Mouse (Mus musculus) WW6 (cell line): Measurements from ENCODE around the gene Kcnj6.

ENCODE experiments used
- DNase-seq: peaks from one replicate; pipeline ENCODE4 v3.0.0-alpha.2; 2013; ENCODE audit warnings: low read depth, low spot score

The Kcnj6 gene

DNA sequence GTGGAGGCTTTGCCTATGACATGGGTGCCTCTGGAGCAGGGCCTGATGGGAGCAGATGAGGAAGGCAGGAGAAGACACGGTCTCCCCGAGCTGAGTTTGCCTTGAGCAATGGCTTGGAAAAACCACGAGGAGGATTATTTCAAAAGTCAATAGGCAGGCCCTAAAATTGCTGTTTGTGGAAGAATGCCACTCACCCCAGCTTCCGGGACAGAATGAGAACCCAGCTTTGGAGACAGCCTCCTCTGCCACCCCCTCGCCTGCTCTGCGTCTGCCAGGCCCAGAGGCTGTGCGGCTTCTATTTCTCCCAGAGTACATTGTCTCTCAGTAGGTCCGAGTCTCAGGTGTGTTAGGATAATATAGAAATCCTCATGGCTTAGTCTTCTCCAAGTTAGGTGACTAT is 64.8 kb downstream of the Kcnj6 start:
- no peak for DNase-seq

DNA sequence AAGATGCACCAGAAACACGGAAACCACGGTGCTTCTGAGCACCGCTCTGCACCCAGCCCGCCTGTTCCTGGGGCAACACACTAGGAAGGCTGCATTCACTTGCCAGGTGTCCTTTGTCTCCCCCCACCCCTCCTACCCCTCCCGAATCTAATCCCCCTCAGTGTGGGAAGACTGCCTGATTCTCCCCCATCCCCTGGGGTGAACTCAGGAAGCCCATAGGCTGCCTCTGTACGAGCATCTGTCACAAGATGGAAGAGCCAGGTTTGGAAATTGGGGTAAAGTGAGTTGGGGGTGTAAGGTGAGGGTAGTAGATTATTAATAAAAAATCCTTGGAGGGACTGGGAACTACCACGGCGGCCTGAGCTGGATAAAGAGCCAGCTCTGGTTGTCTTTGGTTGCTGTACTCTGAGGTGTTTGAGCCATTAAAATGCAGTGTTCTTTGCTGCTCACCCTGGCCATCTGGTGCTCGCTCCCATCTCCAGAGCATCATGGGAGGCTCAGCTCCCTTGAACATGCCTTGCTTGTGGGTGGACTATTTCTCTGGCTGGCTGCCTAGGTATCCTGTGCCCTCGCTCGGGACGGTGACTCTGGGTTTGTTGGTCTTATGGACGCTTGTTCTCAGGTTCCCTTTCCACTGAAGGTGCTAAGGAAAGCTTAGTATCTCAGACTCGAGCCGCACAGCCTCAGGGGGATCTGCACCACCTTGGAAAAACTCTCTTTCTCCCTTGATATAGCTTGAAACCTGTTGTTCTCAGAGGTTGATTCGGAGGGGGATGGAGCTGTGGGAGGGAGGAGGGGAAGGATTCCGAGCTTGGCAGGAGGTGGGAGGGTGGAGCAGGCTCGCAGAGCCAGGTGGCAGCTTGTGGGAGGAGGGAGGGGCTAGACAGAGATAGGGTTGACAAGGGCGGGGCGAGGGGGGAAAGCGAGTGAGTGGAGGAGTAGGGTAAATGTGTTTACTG is 65.9 kb downstream of the Kcnj6 start:
- DNase-seq, result no peak

- DNase-seq, result no peak
Measured at GRCm38 (mm10) chr16:94925364-94925763, 72.1 kb downstream of the Kcnj6 start.

- no peak for DNase-seq
Measured at GRCm38 (mm10) chr16:94919177-94919576, 78.3 kb downstream of the Kcnj6 start.

DNA sequence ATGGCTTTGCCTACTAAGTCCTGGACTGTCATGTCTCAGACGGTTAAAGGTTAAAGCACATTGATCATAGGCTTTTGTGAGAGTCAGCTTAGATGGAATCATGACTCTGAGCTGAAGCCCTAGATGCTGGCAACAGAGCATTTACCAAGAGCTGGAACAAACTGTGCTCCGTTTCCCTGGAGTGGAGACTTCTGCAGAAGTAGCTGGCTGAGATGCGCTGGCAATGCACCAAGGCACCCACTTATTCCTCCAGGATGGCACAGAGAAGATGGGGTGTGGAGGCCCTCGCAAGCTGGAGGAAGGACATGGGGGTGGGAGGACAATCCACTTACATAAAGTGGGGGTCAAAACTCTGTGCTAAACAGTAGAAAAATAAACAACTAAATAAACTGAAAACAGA is 91.5 kb downstream of the Kcnj6 start:
- DNase-seq, result no peak

DNA sequence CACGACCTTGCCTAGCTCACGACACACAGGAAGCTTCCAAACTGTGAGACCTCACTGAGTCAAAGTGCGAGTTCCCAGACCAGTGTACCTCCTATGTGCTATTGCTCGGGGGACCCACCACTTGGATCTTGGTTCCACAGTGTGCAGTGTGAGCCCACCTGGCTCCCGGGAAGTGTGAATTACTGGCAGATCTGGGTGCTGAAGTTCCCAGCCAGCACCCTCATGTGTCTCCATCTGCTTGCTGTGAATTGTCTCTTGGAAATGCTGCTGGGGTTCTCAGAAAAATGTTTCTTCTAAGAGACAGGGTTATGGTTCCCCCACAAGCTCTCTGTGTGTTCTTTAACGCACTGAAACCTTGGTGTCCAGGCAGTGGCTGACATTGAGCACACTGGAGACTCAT is 98.7 kb downstream of the Kcnj6 start:
- no peak for DNase-seq

- DNase-seq, result no peak
Measured at GRCm38 (mm10) chr16:94892162-94892650, 105.3 kb downstream of the Kcnj6 start.

GRCm38 (mm10) chr16:94890581-94890980 is 106.9 kb downstream of the Kcnj6 start:
- no peak for DNase-seq

GRCm38 (mm10) chr16:94890056-94890455 is 107.4 kb downstream of the Kcnj6 start:
- DNase-seq, result no peak

DNA sequence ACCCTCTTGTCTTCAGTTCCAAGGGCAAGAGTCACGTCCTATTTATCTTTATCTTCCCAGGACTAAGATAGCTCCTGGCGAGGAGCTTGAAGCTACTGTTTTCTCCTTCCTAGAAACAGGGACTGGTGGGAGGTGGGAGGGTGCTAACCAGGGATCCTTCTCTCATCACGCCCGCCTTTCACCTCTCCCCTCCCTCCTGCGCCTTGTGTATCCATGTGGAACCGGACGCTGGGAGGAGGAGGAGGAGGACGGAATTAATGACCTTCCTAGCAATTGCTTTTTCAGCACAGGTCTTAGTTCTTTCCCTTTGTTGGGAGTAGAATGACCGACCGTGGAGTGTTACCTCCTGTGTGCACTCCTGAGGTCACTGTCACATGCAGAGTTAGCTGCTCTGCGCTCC is 108.9 kb downstream of the Kcnj6 start:
- no peak for DNase-seq

DNA sequence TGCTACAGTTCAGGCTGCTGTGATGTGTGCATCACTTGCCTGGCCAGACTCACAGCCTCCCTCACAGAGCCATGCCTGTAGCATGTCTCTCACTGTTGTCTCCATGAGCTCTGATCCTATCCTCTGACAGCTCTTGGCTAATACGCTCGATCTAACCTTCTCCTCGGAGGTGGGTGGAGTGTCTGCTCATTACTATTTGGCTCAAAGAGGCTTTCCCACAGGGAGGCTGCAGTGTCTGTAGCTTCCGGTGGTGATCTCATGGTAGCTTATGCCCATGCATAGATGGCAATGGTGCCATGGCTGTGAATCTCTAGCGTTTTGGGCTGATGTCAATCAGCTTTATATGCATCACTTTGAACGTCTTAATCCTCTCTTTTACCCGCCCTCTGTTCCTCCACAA is 111.1 kb downstream of the Kcnj6 start:
- DNase-seq, result no peak

GRCm38 (mm10) chr16:94885062-94885461 is 112.4 kb downstream of the Kcnj6 start:
- no peak for DNase-seq

DNA sequence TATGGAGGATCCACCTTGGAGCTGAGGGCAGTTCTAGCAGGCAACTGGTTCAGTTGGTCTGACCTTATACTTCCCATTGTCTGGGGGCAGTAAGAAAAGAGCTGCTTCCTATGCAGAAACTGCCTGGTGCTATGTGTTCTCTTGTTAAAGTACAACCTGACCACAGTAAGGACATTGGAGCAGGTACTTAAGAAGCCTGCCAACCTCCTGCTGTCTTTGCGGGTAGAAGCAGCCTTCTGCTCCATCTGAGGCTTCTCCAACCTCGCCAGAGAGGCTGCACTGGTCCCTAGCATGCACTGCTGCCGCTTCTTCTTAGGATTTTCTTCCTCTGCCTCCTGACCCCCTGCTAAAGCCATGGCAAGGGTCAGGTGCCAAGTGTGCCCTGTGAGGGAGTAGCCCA is 113.6 kb downstream of the Kcnj6 start:
- no peak for DNase-seq

DNA sequence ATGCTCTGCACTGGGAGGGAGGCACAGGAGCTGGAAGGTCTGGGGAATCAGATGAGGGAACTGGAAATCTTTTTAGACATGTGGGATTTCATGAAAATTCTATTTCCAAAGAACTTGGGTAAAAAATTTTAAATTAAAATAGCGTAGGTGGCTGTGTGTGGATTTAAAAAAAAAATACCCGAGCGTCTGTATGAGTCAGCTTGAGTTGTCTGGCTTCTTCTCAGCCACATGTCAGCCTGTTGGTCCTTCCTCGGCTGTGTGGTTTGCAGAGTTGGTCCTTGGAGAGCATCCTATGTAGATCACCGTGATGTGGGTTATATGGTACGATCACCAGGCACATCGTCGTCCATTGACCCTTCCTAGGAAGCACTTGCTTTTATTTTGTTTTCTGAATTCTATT is 114.3 kb downstream of the Kcnj6 start:
- no peak for DNase-seq

DNA sequence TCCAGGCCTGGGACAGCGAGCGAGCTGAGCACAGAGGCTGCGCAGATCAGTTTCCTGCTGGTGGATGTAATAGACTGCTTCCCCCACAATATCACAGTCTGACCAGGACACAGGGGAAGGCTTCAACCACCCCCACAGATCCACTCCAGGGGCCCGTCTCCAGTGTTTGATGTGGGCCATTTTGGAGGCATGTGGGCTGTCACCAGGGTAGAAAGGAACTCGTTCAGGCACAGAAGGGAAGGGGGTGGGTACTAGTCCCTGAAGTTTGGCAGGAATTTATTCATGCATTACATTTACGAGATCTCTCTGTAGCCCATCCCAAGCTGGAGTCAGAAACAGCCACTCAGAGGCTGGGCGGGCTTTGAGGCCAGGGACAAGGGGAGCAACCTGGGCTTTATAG is 115.4 kb downstream of the Kcnj6 start:
- no peak for DNase-seq

- DNase-seq, result no peak
Measured at GRCm38 (mm10) chr16:94872614-94873272, 124.8 kb downstream of the Kcnj6 start.

DNA sequence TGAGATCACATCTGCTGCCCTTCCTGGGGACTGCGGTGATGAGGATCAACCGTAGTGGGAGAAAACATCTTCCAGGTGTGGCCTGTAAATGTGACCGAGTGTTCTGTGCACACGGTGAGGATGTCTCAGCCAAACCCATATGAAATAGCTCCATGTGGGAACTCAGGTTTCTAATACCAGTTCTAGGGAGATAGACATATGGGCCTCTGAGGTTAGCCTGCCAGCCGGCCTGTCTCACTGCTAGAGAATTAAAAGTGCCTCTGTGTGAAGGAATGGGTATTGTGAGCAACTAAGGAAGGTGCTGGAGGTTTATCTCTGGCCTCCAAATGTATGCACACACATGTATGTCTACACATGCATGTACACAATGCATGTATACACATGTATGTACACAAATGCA is 129.1 kb downstream of the Kcnj6 start:
- no peak for DNase-seq

DNA sequence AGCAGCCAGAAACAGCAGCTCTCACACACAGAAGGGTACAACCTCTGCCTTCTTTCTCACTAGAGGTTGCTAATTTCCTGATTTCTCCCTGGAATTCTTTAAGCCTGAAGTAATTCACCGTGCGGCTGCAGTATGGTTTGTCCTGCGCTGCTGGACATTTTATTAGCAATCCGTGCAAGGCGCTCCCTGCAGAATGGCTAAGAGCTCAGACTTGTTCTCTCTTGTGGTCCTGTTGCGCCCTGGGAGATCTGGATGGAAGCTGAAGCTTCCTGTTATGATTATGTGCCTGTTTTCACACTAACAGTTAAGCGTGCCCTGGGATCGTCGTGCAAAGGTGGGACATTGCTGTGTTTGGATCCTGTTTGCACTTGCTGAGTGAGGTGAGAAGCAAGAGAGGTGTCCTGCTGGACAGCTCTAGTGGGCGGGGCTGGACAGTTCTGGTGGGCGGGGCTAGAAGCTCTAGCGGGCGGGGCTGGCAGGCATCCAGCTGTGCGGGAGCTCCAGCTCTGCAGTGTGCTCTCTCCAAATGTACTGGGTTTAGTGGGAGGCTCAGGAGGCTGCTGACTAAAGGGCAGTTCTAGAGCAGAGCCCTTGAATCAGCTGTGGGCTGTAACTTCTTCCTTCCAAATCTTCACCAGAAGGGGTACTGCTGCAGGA is 131.1 kb downstream of the Kcnj6 start:
- DNase-seq, result no peak

DNA sequence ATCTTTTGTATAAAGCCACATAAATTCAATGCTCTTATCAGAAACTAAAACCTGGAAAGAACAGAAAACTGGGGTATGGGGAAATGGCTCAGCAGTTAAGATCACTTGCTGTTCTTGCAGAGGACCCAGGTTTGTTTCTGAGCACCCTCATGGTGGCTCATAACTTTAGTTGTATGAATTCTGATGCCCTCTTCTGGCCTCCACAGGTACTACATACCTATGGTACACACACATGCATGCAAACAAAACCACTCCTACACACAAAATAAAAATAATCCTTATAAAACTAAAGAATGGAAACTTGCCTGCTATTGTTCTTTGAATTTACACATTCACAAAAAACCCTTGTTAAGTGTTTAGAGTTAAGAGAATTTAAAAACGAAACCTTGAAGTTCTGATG is 131.7 kb downstream of the Kcnj6 start:
- DNase-seq, result no peak

GRCm38 (mm10) chr16:94865101-94865500 is 132.4 kb downstream of the Kcnj6 start:
- DNase-seq, result no peak

DNA sequence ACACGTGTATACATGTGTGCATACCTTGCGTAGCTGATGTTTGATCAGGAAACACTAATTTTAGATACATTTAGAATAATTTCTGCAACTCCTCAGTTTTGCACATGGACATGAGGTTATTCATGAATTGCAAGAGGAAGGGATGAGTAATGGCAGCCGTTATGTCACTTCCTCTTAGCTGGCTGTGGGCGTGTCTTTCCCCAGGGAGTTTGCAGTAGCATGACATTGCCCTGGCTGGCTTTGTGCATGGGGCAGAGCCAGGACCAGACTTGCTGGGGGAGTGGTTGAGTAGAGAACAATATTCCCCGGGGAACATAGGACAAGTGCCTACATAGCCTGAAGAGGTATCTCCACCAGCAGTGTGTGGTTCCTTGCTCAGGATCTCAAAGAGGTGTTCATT is 134.0 kb downstream of the Kcnj6 start:
- DNase-seq, result no peak

DNA sequence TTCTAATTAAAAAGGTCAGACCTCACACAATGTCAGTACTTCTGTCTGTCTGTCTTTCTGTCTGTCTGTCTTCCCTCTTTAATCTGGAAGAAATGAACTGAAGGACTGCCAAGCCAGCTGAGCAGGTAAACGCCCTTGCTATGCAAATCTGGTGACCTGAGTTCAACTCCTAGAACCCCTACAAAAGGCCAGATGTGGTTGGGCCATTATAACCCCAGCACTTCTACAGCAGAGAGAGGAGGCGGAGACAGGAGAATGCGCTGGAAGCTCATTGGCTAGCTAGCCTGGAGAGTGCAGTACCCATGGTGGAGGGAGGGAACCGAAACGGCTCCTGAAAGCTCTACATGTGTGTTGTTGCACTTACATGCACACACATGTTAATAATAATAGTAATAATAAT is 141.5 kb downstream of the Kcnj6 start:
- DNase-seq, result peak; percentile 65
